ENCODE assay signal across 10 mouse cellular contexts in genomic region chr9:50753947-50754346, GRCm38 (mm10). TPM values are rescaled to one million over a fixed set of nuclear protein-coding genes. Genes with fewer than 3 reads are reported as not detected.
DNase-seq lines count a peak whose midpoint lies in the region; ATAC-seq and TF ChIP-seq lines count a peak whose summit lies in the region.
"Had no signal": no experiment of that assay in that cellular context is flagged by ENCODE, and none has a peak within 500 bp of the region (broad histone marks: within the 10 kb centered on the region; RNA-seq: fewer than 3 reads in every experiment).

No protein-coding gene starts in this region.

- TF ChIP-seq POLR2A in embryonic fibroblast, embryonic 13.5 days (IDR thresholded peaks at IDR 0.05; ENCODE audit: low read depth, low read length), result no peak

- peaks cover 21% of the 10 kb centered on the region for H3K4me1 ChIP-seq in embryonic facial prominence, embryonic 14.5 days (ENCODE audit: control insufficient read depth, insufficient read depth, low read length)
- peaks cover 26% of the 10 kb centered on the region for H3K4me1 ChIP-seq in embryonic facial prominence, embryonic 10.5 days
- H3K4me1 ChIP-seq in embryonic fibroblast, embryonic 13.5 days (ENCODE audit: control insufficient read depth, insufficient read depth, low read length), result peaks cover 12% of the 10 kb centered on the region
- H3K4me1 ChIP-seq in intestine, embryonic 16.5 days (ENCODE audit: control insufficient read depth, insufficient read depth, low read length), result peaks cover 7% of the 10 kb centered on the region; the same call in 1 of the 2 replicates

- no peaks in the 10 kb centered on the region for H3K27me3 ChIP-seq in embryonic facial prominence, embryonic 14.5 days (replicated peaks; ENCODE audit: control insufficient read depth, insufficient read depth, low read length)
- peaks cover 12% of the 10 kb centered on the region for H3K27me3 ChIP-seq in embryonic facial prominence, embryonic 10.5 days (replicated peaks; ENCODE audit: low read depth, poor library complexity, severe bottlenecking)
- no peaks in the 10 kb centered on the region for H3K27me3 ChIP-seq in intestine, embryonic 16.5 days (replicated peaks; ENCODE audit: control insufficient read depth, insufficient read depth, low read length)

- H3K9ac ChIP-seq in embryonic facial prominence, embryonic 14.5 days (ENCODE audit: low read depth, low read length), result no peak overlapping the region
- 0 out of 2 replicates have a peak overlapping the region, but pooled peaks have one; percentile 6 for H3K9ac ChIP-seq in intestine, embryonic 16.5 days (ENCODE audit: low read depth, low read length)

- 68% methylated on average over 7 of the region's 7 CpGs for WGBS in embryonic facial prominence, embryonic 14.5 days
- WGBS in embryonic facial prominence, embryonic 10.5 days, result 76% methylated on average over 7 of the region's 7 CpGs
- WGBS in intestine, embryonic 16.5 days, result 48% methylated on average over 7 of the region's 7 CpGs

- ATAC-seq in embryonic facial prominence, embryonic 14.5 days (ENCODE audit: low read depth), result no peak
- no peak for ATAC-seq in intestine, embryonic 16.5 days

- no peaks in the 10 kb centered on the region for H3K9me3 ChIP-seq in embryonic facial prominence, embryonic 14.5 days (ENCODE audit: control insufficient read depth, low read length)
- no peaks in the 10 kb centered on the region for H3K9me3 ChIP-seq in embryonic facial prominence, embryonic 10.5 days
- no peaks in the 10 kb centered on the region for H3K9me3 ChIP-seq in intestine, embryonic 16.5 days (ENCODE audit: control insufficient read depth, low read length)

- H3K36me3 ChIP-seq in embryonic facial prominence, embryonic 14.5 days (ENCODE audit: control insufficient read depth, insufficient read depth, low read length), result no peaks in the 10 kb centered on the region
- H3K36me3 ChIP-seq in embryonic facial prominence, embryonic 10.5 days (replicated peaks), result no peaks in the 10 kb centered on the region
- no peaks in the 10 kb centered on the region for H3K36me3 ChIP-seq in intestine, embryonic 16.5 days (ENCODE audit: control insufficient read depth, insufficient read depth, low read length)

- no peak overlapping the region; the same call in 1 of the 2 replicates for H3K4me3 ChIP-seq in embryonic facial prominence, embryonic 14.5 days (ENCODE audit: low read depth, low read length)
- H3K4me3 ChIP-seq in embryonic facial prominence, embryonic 10.5 days, result no peak overlapping the region
- peak overlapping the region; percentile 52 for H3K4me3 ChIP-seq in layer of hippocampus, adult 2 months
- peak overlapping the region; percentile 43 for H3K4me3 ChIP-seq in embryonic fibroblast, embryonic 13.5 days (ENCODE audit: insufficient read depth, low read length)
- peak overlapping the region; percentile 28 for H3K4me3 ChIP-seq in intestine, embryonic 16.5 days (ENCODE audit: low read length)

- 0 out of 2 replicates have a peak overlapping the region, but pooled peaks have one; percentile 9 for H3K4me2 ChIP-seq in embryonic facial prominence, embryonic 14.5 days (ENCODE audit: low read depth, low read length)
- H3K4me2 ChIP-seq in intestine, embryonic 16.5 days (ENCODE audit: low read depth, low read length), result peak overlapping the region; percentile 17; the same call in 1 of the 2 replicates

- TF ChIP-seq CTCF in layer of hippocampus, adult 2 months (conservative IDR thresholded peaks at IDR 0.05), result no peak
- TF ChIP-seq CTCF in embryonic fibroblast, embryonic 13.5 days (IDR thresholded peaks at IDR 0.05; ENCODE audit: borderline replicate concordance, insufficient read depth, low read length), result no peak

- no peak for DNase-seq in embryonic facial prominence, embryonic 14.5 days (ENCODE audit: low spot score)
- DNase-seq in embryonic facial prominence, embryonic 10.5 days (ENCODE audit: low spot score), result no peak
- DNase-seq in layer of hippocampus, adult 2 months (ENCODE audit: low spot score in 2 of 2), result peak in 1 of 2 experiments; percentile 28
- DNase-seq in layer of hippocampus, postnatal 10 days (ENCODE audit: low spot score in 2 of 2), result no peak
- no peak for DNase-seq in thymus, adult 18-20 months
- no peak for DNase-seq in right cerebral cortex, postnatal 14 days
- DNase-seq: cerebellum, postnatal 25 days had no signal

- no peak overlapping the region for H3K27ac ChIP-seq in embryonic facial prominence, embryonic 14.5 days (replicated peaks; ENCODE audit: low read depth, low read length)
- no peak overlapping the region for H3K27ac ChIP-seq in embryonic facial prominence, embryonic 10.5 days (replicated peaks)
- H3K27ac ChIP-seq in layer of hippocampus, adult 2 months, result peak overlapping the region; percentile 90
- H3K27ac ChIP-seq in embryonic fibroblast, embryonic 13.5 days (ENCODE audit: insufficient read depth, low read length), result peak overlapping the region; percentile 90
- no peak overlapping the region for H3K27ac ChIP-seq in intestine, embryonic 16.5 days (ENCODE audit: low read length)
- H3K27ac ChIP-seq: macrophage had no signal

RNA-seq across cellular contexts. Expression of gene Hspb2, which starts 1.8 kb away (rescaled TPM):
- polyA plus RNA-seq in embryonic facial prominence, embryonic 14.5 days (2014; fragmentation: Nextera tagmentation; extraction: Ambion mirVana), result 112 and 136 TPM in 2 replicates
- polyA plus RNA-seq in embryonic facial prominence, embryonic 10.5 days (2016; fragmentation: Nextera tagmentation; extraction: Ambion mirVana), result 2.8 and 3.7 TPM in 2 replicates
- under 1 TPM; 0.51 to 0.79 TPM for total RNA-seq in layer of hippocampus, adult 2 months (2021)
- total RNA-seq in layer of hippocampus, postnatal 10 days (2021), result 1 to 10 TPM in 1 of 2 experiments, under 1 TPM in 1; 0.85 to 1.1 TPM
- 1.6 and 3.8 TPM in 2 replicates for polyA plus RNA-seq in embryonic fibroblast, embryonic 13.5 days (2011; ENCODE audit: insufficient read length, low read depth, missing spikeins)
- polyA plus RNA-seq in intestine, embryonic 16.5 days (2015; fragmentation: Nextera tagmentation; extraction: Ambion mirVana), result 5.0 TPM in 2 replicates
- polyA plus RNA-seq: macrophage had no signal

RNA-seq across cellular contexts. Expression of gene Cryab, which starts 2.8 kb away (rescaled TPM):
- polyA plus RNA-seq in embryonic facial prominence, embryonic 14.5 days (2014; fragmentation: Nextera tagmentation; extraction: Ambion mirVana), result 218 and 275 TPM in 2 replicates
- polyA plus RNA-seq in embryonic facial prominence, embryonic 10.5 days (2016; fragmentation: Nextera tagmentation; extraction: Ambion mirVana), result 12.3 and 12.9 TPM in 2 replicates
- total RNA-seq in layer of hippocampus, adult 2 months (2021), result 100 to 1,000 TPM; 117 to 119 TPM
- total RNA-seq in layer of hippocampus, postnatal 10 days (2021), result 10 to 100 TPM; 43.1 to 44.7 TPM
- 155 and 186 TPM in 2 replicates for polyA plus RNA-seq in embryonic fibroblast, embryonic 13.5 days (2011; ENCODE audit: insufficient read length, low read depth, missing spikeins)
- 62.8 and 63.6 TPM in 2 replicates for polyA plus RNA-seq in intestine, embryonic 16.5 days (2015; fragmentation: Nextera tagmentation; extraction: Ambion mirVana)

RNA-seq across cellular contexts. Expression of gene 2310030G06Rik, which starts 7.6 kb away (rescaled TPM):
- 4.0 and 6.8 TPM in 2 replicates for polyA plus RNA-seq in embryonic facial prominence, embryonic 14.5 days (2014; fragmentation: Nextera tagmentation; extraction: Ambion mirVana)
- 3.8 and 4.1 TPM in 2 replicates for polyA plus RNA-seq in embryonic facial prominence, embryonic 10.5 days (2016; fragmentation: Nextera tagmentation; extraction: Ambion mirVana)
- total RNA-seq in layer of hippocampus, adult 2 months (2021), result 1 to 10 TPM in 1 of 2 experiments, under 1 TPM in 1; 0.87 to 1.9 TPM
- total RNA-seq in layer of hippocampus, postnatal 10 days (2021), result 1 to 10 TPM; 1.3 to 1.8 TPM
- polyA plus RNA-seq in embryonic fibroblast, embryonic 13.5 days (2011; ENCODE audit: insufficient read length, low read depth, missing spikeins), result 1.8 and 3.3 TPM in 2 replicates
- polyA plus RNA-seq in intestine, embryonic 16.5 days (2015; fragmentation: Nextera tagmentation; extraction: Ambion mirVana), result 21.3 and 23.5 TPM in 2 replicates
- polyA plus RNA-seq: macrophage had no signal

RNA-seq across cellular contexts. Expression of gene Fdxacb1, which starts 14.1 kb away (rescaled TPM):
- polyA plus RNA-seq in embryonic facial prominence, embryonic 14.5 days (2014; fragmentation: Nextera tagmentation; extraction: Ambion mirVana), result 10.2 and 14.2 TPM in 2 replicates
- 13.2 and 13.4 TPM in 2 replicates for polyA plus RNA-seq in embryonic facial prominence, embryonic 10.5 days (2016; fragmentation: Nextera tagmentation; extraction: Ambion mirVana)
- total RNA-seq in layer of hippocampus, adult 2 months (2021), result 1 to 10 TPM; 5.5 to 6.3 TPM
- total RNA-seq in layer of hippocampus, postnatal 10 days (2021), result 1 to 10 TPM; 5.5 to 6.2 TPM
- polyA plus RNA-seq in embryonic fibroblast, embryonic 13.5 days (2011; ENCODE audit: insufficient read length, low read depth, missing spikeins), result 7.2 and 9.3 TPM in 2 replicates
- 12.6 and 13.0 TPM in 2 replicates for polyA plus RNA-seq in intestine, embryonic 16.5 days (2015; fragmentation: Nextera tagmentation; extraction: Ambion mirVana)

RNA-seq across cellular contexts. Expression of gene Dixdc1, which starts 14.6 kb away (rescaled TPM):
- 14.0 and 16.9 TPM in 2 replicates for polyA plus RNA-seq in embryonic facial prominence, embryonic 14.5 days (2014; fragmentation: Nextera tagmentation; extraction: Ambion mirVana)
- 31.6 and 32.6 TPM in 2 replicates for polyA plus RNA-seq in embryonic facial prominence, embryonic 10.5 days (2016; fragmentation: Nextera tagmentation; extraction: Ambion mirVana)
- total RNA-seq in layer of hippocampus, adult 2 months (2021), result 10 to 100 TPM; 80.1 to 87.4 TPM
- 10 to 100 TPM; 65.0 to 66.6 TPM for total RNA-seq in layer of hippocampus, postnatal 10 days (2021)
- polyA plus RNA-seq in embryonic fibroblast, embryonic 13.5 days (2011; ENCODE audit: insufficient read length, low read depth, missing spikeins), result 10.9 and 11.1 TPM in 2 replicates
- polyA plus RNA-seq in intestine, embryonic 16.5 days (2015; fragmentation: Nextera tagmentation; extraction: Ambion mirVana), result 4.8 TPM in 2 replicates

Comparison
In these comparisons a context has a peak if more than half of its experiments do, and no peak if none do; other contexts are left out.
1. RNA of gene Hspb2, which starts 1.8 kb away (polyA plus RNA-seq): 112 to 136 TPM in embryonic facial prominence, embryonic 14.5 days; 5.0 TPM in intestine, embryonic 16.5 days, 2.8 to 3.7 TPM in embryonic facial prominence, embryonic 10.5 days and 1.6 to 3.8 TPM in embryonic fibroblast, embryonic 13.5 days; every median in the first group is over 10 times any median in the second.
2. H3K27ac ChIP-seq: peak in layer of hippocampus, adult 2 months (single experiment) and embryonic fibroblast, embryonic 13.5 days (single experiment); none in embryonic facial prominence, embryonic 14.5 days (single experiment), embryonic facial prominence, embryonic 10.5 days (single experiment) and intestine, embryonic 16.5 days (single experiment).
3. H3K4me3 ChIP-seq: peak in layer of hippocampus, adult 2 months (single experiment), embryonic fibroblast, embryonic 13.5 days (single experiment) and intestine, embryonic 16.5 days (single experiment); none in embryonic facial prominence, embryonic 14.5 days (single experiment) and embryonic facial prominence, embryonic 10.5 days (single experiment).